Mouse (Mus musculus): ENCODE results near the gene Tmem184a. TPM values are rescaled to one million over a fixed set of nuclear protein-coding genes. Genes with fewer than 3 reads are reported as not detected.
A peak's percentile ranks its signal among the peaks of the same experiment; 100 is the strongest.

The Tmem184a gene
- polyA plus RNA-seq, 1 experiment from 2014 or later: 0.18 TPM

DNA sequence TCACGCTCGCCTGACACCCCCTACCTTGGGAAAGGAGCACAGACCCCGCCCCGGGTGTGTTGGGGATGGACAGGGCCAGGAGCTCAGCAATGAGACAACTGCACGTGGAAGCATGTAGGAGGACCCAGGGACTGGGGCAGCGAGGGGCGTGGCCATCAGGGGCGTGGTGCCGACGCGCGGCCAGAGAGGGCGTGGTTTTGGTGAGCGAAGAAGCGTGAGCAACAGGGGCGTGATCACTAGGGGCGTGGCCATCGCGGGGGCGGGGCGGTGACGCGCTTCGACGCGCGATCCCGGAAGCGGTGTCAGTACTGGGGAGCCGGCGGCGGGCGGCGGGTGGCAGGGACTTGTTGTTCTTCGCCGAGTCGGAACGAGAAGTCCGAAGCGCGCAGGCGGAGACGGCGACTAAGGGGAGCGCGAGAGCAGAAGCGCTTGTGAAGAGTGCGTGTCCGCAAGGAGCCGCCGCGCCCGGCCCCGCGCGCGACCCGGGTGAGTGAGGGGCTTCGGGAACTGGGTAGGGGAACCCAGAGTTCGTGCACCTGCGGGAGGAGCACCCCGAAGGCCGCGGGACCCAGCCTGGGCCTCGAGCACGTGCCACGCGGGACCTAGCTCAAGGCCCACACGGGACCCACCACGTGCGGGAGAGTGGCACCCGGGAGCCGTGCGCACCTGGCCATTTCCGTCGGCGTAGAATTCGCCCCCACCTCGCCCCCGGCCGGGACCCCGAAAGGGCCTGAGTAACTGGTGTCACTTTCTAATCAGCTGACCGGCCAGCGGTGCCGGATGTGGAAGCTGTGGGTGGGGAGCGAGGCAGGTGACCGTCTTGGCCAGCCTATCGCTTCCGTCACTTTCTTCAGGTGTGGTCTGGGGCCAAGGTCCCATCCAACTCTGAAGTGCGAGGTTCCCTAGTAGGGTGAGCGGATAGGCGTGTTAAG lies 28.2 kb downstream of the Tmem184a start, which contains the start of gene Mafk:
Gene Mafk, plus strand, starts transcription at position 287 of the 932 bp plus-strand sequence.
- Histone ChIP-seq H3K9ac (peak within 1 kb of the TSS; percentile 47), H3K4me3 (peak within 1 kb of the TSS; percentile 74), H3K27me3 (0 out of 2 replicates have a peak, but pooled peaks cover 5% of the 10 kb centered on the region), H3K4me1 (replicated peaks) (peaks cover 29% of the 10 kb centered on the region), H3K27ac (replicated peaks) (peak within 1 kb of the TSS; percentile 56), H3K36me3 (no peaks in the 10 kb centered on the region), H3K4me2 (peak within 1 kb of the TSS; percentile 95), H3K9me3 (no peaks in the 10 kb centered on the region)
- WGBS: under 1% methylated on average over 86 of the region's 92 CpGs
- ATAC-seq (ENCODE audit: low FRiP score, low read depth): peak; percentile 85

DNA sequence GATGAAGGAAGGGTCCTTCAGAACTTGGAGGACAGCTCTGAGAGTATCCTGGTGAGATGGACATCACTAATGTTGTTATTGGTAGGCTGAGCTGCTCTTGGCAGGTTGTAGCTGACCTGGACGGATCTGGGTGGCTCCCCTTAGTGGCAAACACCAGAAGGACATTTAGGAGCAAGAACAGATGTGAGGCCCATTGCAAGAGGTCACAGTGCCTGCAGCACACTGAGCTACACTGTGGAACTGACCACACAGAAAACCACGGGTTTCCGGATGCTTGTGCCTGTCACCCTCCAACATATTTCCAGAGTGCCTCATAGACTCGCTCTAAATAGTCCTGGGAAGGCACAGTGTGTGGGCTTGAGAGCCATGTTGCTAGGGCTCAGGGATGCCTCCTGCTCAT lies 30.3 kb downstream of the Tmem184a start:
- H3K4me3 ChIP-seq: no peak overlapping the region
- 60% methylated on average over 4 of the region's 4 CpGs for WGBS

GRCm38 (mm10) chr5:139781406-139781805 lies 38.3 kb downstream of the Tmem184a start:
- Histone ChIP-seq H3K9ac (no peak overlapping the region), H3K36me3 (no peaks in the 10 kb centered on the region), H3K27ac (replicated peaks) (no peak overlapping the region), H3K4me1 (replicated peaks) (no peaks in the 10 kb centered on the region), H3K27me3 (no peaks in the 10 kb centered on the region), H3K9me3 (no peaks in the 10 kb centered on the region), H3K4me3 (no peak overlapping the region), H3K4me2 (no peak overlapping the region)
- ATAC-seq (ENCODE audit: low FRiP score, low read depth): no peak
- 85% methylated on average over 8 of the region's 8 CpGs for WGBS

More for the DNA sequence above, 30.3 kb downstream of the Tmem184a start:
- 0 out of 2 replicates have a peak, but pooled peaks cover 5% of the 10 kb centered on the region for H3K27me3 ChIP-seq
- ATAC-seq (ENCODE audit: low FRiP score, low read depth): no peak
- H3K4me1 ChIP-seq (replicated peaks): peaks cover 21% of the 10 kb centered on the region
- H3K27ac ChIP-seq (replicated peaks): no peak overlapping the region
- no peak overlapping the region for H3K9ac ChIP-seq
- no peaks in the 10 kb centered on the region for H3K36me3 ChIP-seq
- H3K4me2 ChIP-seq: no peak overlapping the region
- H3K9me3 ChIP-seq: no peaks in the 10 kb centered on the region

DNA sequence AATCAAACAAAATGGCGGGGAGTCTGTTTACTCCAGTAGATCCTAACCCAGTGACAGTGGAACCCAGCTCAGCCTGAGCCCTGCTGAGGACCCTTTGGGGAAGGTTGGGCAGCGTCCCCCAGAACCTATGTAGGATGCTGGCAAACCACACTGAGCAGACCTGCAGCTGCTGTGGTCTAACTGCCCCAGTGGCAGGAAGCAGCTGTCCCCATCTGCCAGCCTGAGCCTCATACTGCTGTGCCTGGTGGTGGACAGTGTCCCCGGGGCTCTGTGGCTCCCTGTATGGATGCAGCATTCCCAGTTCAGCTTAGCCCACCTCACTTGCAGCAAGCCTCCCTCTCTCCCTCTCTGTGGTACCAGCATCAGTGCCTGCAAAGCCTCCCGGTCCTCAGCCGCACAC lies 42.8 kb downstream of the Tmem184a start:
- 78% methylated on average over 5 of the region's 5 CpGs for WGBS
- peaks cover 12% of the 10 kb centered on the region for H3K4me1 ChIP-seq (replicated peaks)

DNA sequence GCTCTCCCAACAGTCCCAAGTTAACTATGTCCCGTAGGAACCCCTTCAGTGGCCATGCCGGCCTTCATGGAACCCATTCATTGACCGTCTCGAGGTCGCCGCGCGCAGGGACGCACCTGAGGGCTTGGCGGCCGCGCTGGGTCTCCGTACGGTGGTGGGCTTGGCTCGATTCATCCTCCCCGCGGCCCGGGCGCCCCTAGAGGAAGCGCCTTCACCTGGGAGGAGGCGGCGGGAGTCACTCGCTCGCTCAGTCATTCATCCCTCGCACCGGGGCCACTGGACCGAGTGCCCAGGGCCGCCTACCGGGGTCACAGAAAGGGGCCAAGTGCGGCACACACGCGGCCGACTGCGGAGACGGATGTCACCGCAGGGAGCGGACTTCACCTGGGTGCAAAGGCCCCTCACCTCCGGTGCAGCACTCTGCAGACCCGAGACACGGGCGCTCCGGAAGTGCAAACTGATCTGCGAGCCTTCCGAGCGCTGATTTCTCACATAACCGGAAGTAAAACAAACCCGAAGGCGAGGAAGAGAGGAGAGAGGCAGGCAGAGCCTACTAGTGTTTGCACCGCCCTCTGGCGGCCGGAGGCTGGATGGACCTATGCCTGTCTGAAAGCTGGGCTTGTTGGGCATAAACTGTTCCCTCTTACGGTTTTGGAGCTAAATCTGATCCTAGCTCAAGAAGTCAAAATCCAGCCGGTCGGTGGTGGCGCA lies 44.3 kb downstream of the Tmem184a start, which contains the start of gene Ints1:
Gene Ints1, minus strand, starts transcription at position 459 of the 711 bp plus-strand sequence.
- Histone ChIP-seq H3K9me3 (no peaks in the 10 kb centered on the region), H3K9ac (peak within 1 kb of the TSS; percentile 88), H3K4me2 (peak within 1 kb of the TSS; percentile 93), H3K36me3 (peaks cover 25% of the 10 kb centered on the region), H3K4me3 (peak within 1 kb of the TSS; percentile 95), H3K4me1 (replicated peaks) (peaks cover 12% of the 10 kb centered on the region), H3K27ac (replicated peaks) (peak within 1 kb of the TSS; percentile 60), H3K27me3 (no peaks in the 10 kb centered on the region)
- peak; percentile 91 for ATAC-seq (ENCODE audit: low FRiP score, low read depth)
- WGBS: under 1% methylated on average over 55 of the region's 55 CpGs

More for the DNA sequence above, 42.8 kb downstream of the Tmem184a start:
- no peak overlapping the region for H3K4me3 ChIP-seq
- no peak for ATAC-seq (ENCODE audit: low FRiP score, low read depth)
- no peaks in the 10 kb centered on the region for H3K9me3 ChIP-seq
- no peaks in the 10 kb centered on the region for H3K27me3 ChIP-seq
- no peak overlapping the region for H3K27ac ChIP-seq (replicated peaks)
- peaks cover 10% of the 10 kb centered on the region; the same call in 1 of the 2 replicates for H3K36me3 ChIP-seq
- H3K9ac ChIP-seq: no peak overlapping the region
- H3K4me2 ChIP-seq: no peak overlapping the region

- no peak for ATAC-seq (ENCODE audit: low FRiP score, low read depth)
Observed at GRCm38 (mm10) chr5:139768216-139768615, 51.5 kb downstream of the Tmem184a start.

DNA sequence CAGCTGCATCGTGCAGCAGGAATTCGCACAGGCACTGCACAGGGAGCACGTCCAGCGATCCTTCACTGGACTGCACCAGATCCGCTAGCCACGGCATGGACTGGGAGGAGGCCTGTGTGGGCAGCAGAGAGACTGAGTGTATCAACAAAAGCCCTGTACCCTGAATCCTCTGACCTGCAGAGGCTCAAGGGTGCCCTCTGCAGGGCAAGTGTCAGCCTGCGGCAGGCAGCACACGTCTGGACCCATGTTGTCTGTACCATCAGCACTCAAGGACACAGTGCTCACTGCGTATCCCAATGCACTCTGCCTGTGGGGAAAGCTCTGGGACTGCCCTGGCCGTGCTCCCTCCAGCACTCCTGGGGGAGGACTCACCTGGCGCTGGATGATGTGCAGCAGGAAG lies 55.4 kb downstream of the Tmem184a start:
- Histone ChIP-seq H3K9ac (no peak overlapping the region), H3K36me3 (peaks cover 93% of the 10 kb centered on the region), H3K9me3 (no peaks in the 10 kb centered on the region), H3K4me1 (replicated peaks) (no peaks in the 10 kb centered on the region), H3K4me3 (no peak overlapping the region), H3K27ac (replicated peaks) (no peak overlapping the region), H3K4me2 (no peak overlapping the region), H3K27me3 (no peaks in the 10 kb centered on the region)
- WGBS: 72% methylated on average over 11 of the region's 11 CpGs
- no peak for ATAC-seq (ENCODE audit: low FRiP score, low read depth)

More at GRCm38 (mm10) chr5:139768216-139768615, 51.5 kb downstream of the Tmem184a start:
- Histone ChIP-seq H3K36me3 (peaks cover 90% of the 10 kb centered on the region), H3K9me3 (no peaks in the 10 kb centered on the region), H3K9ac (no peak overlapping the region), H3K27me3 (no peaks in the 10 kb centered on the region), H3K4me2 (no peak overlapping the region), H3K4me3 (no peak overlapping the region), H3K4me1 (replicated peaks) (no peaks in the 10 kb centered on the region), H3K27ac (replicated peaks) (no peak overlapping the region)
- 94% methylated on average over 8 of the region's 8 CpGs for WGBS

DNA sequence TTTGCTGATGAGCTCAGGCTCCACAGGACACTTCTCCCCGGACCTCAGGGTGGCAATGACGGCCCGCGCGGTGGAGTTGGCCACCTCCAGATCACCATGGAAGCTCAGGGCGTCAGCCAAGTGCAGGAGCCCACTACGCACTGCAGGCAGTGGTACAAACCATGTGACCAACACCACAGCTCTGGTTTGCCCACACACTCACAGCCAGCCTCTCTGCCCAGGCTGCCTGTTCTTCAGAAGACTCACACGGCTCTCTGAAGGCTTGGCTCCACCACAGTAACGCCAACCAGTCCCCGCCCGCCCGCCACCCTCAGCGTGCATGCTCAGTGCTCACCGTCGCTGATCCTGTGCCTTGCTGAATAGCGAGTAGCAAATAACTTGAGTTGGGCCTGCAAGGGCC lies 61.6 kb downstream of the Tmem184a start:
- Histone ChIP-seq H3K36me3 (peaks cover 84% of the 10 kb centered on the region), H3K4me1 (replicated peaks) (no peaks in the 10 kb centered on the region), H3K9ac (no peak overlapping the region), H3K4me2 (no peak overlapping the region), H3K27me3 (no peaks in the 10 kb centered on the region), H3K4me3 (no peak overlapping the region), H3K27ac (replicated peaks) (no peak overlapping the region), H3K9me3 (no peaks in the 10 kb centered on the region)
- 90% methylated on average over 16 of the region's 16 CpGs for WGBS
- ATAC-seq (ENCODE audit: low FRiP score, low read depth): no peak

DNA sequence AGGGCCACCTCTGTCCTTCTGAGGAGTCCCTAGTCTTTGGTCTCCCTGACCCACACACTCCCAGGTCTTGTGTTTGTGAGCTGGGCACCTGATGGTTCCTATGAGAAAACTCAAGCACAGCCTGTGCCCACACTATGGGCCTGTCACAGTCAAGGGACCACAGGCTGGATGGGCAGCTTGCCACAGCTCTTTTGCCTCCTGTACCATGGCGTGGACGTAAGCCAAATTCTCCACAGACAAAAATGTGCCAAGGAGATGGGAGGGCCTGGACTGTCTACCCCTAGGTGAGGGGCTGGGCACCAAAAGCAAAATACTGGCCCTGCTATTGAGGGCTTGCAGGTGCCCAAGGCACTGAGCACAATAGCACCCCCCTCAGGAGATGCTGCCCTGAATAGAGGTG lies 63.1 kb downstream of the Tmem184a start:
- Histone ChIP-seq H3K9me3 (no peaks in the 10 kb centered on the region), H3K4me3 (no peak overlapping the region), H3K9ac (no peak overlapping the region), H3K36me3 (peaks cover 82% of the 10 kb centered on the region), H3K4me2 (no peak overlapping the region), H3K4me1 (replicated peaks) (no peaks in the 10 kb centered on the region), H3K27ac (replicated peaks) (no peak overlapping the region), H3K27me3 (no peaks in the 10 kb centered on the region)
- WGBS: 83% methylated on average over 2 of the region's 2 CpGs
- ATAC-seq (ENCODE audit: low FRiP score, low read depth): no peak

GRCm38 (mm10) chr5:139756135-139756534 lies 63.6 kb downstream of the Tmem184a start:
- Histone ChIP-seq H3K9ac (no peak overlapping the region), H3K4me3 (no peak overlapping the region), H3K9me3 (no peaks in the 10 kb centered on the region), H3K36me3 (peaks cover 82% of the 10 kb centered on the region), H3K4me1 (replicated peaks) (no peaks in the 10 kb centered on the region), H3K27me3 (no peaks in the 10 kb centered on the region), H3K27ac (replicated peaks) (no peak overlapping the region), H3K4me2 (no peak overlapping the region)
- 88% methylated on average over 12 of the region's 12 CpGs for WGBS
- no peak for ATAC-seq (ENCODE audit: low FRiP score, low read depth)

DNA sequence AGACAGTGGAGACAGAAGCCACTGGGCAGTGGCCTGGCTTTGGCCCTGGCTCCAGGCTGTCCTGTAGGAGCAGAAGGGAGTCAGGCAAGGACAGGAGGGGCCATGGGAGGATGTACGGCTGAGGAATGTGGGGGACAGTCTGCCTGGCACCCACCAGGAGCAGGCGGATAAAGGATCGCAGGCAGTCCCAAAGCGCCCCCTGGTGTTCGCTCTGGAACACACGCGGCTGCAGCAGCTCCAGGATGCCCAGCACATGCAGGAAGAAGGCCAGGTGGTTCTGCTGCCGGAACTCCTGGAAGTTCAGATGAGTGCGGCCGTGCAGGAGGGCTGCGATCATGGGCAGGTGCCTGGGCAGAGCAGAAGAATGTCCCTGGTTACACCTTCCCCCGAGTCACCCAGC lies 65.0 kb downstream of the Tmem184a start:
- Histone ChIP-seq H3K4me2 (no peak overlapping the region), H3K36me3 (peaks cover 75% of the 10 kb centered on the region), H3K27ac (replicated peaks) (no peak overlapping the region), H3K9ac (no peak overlapping the region), H3K4me1 (replicated peaks) (0 out of 2 replicates have a peak, but pooled peaks cover 3% of the 10 kb centered on the region), H3K27me3 (no peaks in the 10 kb centered on the region), H3K4me3 (no peak overlapping the region), H3K9me3 (no peaks in the 10 kb centered on the region)
- 27% methylated on average over 12 of the region's 12 CpGs for WGBS
- no peak for ATAC-seq (ENCODE audit: low FRiP score, low read depth)

Measured in hindbrain, embryonic 15.5 days (tissue).